Mouse (Mus musculus) hindbrain, embryonic 14.5 days (tissue): Measurements from ENCODE around the gene Slc25a29. TPM values are rescaled to one million over a fixed set of nuclear protein-coding genes. Genes with fewer than 3 reads are reported as not detected.

ENCODE experiments used
- ATAC-seq: fragments of 200-750 bp; cut with Nextera tagmentation; 2 replicates; pipeline ENCODE4 v1.8.0; 2017; ENCODE audit warnings: moderate number of reproducible peaks, mild to moderate bottlenecking, moderate TSS enrichment, moderate library complexity; ENCODE audit not compliant: low FRiP score
- DNase-seq: peaks from one replicate; pipeline ENCODE4 v3.0.0-alpha.2; 2015; ENCODE audit warnings: low spot score
- H3K27ac ChIP-seq: fragments of 300-500 bp; sonication (generic); 2 replicates; pipeline ENCODE4 v1.5.1; 2014; ENCODE audit warnings: mild to moderate bottlenecking, moderate library complexity
- H3K27me3 ChIP-seq: fragments of 300-500 bp; sonication (generic); 2 replicates; pipeline ENCODE4 v1.6.1; 2014; ENCODE audit warnings: mild to moderate bottlenecking, low read length, mixed read lengths; ENCODE audit not compliant: control insufficient read depth, insufficient read depth
- H3K36me3 ChIP-seq: fragments of 300-500 bp; sonication (generic); replicated peaks from 2 replicates; pipeline ENCODE4 v1.6.1; 2014; ENCODE audit not compliant: control insufficient read depth, insufficient read depth
- H3K4me1 ChIP-seq: fragments of 300-500 bp; sonication (generic); replicated peaks from 2 replicates; pipeline ENCODE4 v1.6.1; 2014; ENCODE audit warnings: antibody characterized with exemption, low read length, mixed read lengths; ENCODE audit not compliant: control insufficient read depth, insufficient read depth
- H3K4me2 ChIP-seq: fragments of 300-500 bp; sonication (generic); replicated peaks from 2 replicates; pipeline ENCODE4 v1.6.1; 2014; ENCODE audit warnings: mild to moderate bottlenecking, moderate library complexity
- H3K4me3 ChIP-seq: fragments of 300-500 bp; sonication (generic); replicated peaks from 2 replicates; pipeline ENCODE4 v1.5.1; 2014; ENCODE audit warnings: mild to moderate bottlenecking, low read length
- H3K9ac ChIP-seq: fragments of 300-500 bp; sonication (generic); 2 replicates; pipeline ENCODE4 v1.6.1; 2014
- H3K9me3 ChIP-seq: fragments of 300-500 bp; sonication (generic); 2 replicates; pipeline ENCODE4 v1.6.1; 2016; ENCODE audit warnings: low read length; ENCODE audit not compliant: control insufficient read depth
- WGBS: fragments of 180-500 bp; shearing (Covaris S2); extraction: QIAGEN DNeasy Blood & Tissue Kit; methylation state at CpG from one replicate; pipeline ENCODE4 v1.1.7; 2014; 5-methylcytosine and 5-hydroxymethylcytosine counted together
- polyA plus RNA-seq: library from polyadenylated mRNA; unstranded; fragments of >200 nt; fragmentation: Nextera tagmentation; extraction: Ambion mirVana; gene quantifications from 2 replicates; pipeline ENCODE4 v1.2.1, GENCODE M21; 2014

Gene Slc25a29
- polyA plus RNA-seq = 18.6 and 19.7 TPM in 2 replicates

- peak within 1 kb of the TSS; percentile 66 for H3K4me3 ChIP-seq
- no peaks in the 10 kb centered on the region for H3K9me3 ChIP-seq
- H3K27me3 ChIP-seq = no peaks in the 10 kb centered on the region
- H3K4me2 ChIP-seq = peak within 1 kb of the TSS; percentile 88
- DNase-seq (peak; percentile 96), ATAC-seq (peak; percentile 98)
- peak within 1 kb of the TSS; percentile 81 for H3K27ac ChIP-seq
- H3K36me3 ChIP-seq = peaks cover 5% of the 10 kb centered on the region
- peak within 1 kb of the TSS; percentile 72 for H3K9ac ChIP-seq
- under 1% methylated on average over 52 of the region's 53 CpGs for WGBS
- peaks cover 43% of the 10 kb centered on the region for H3K4me1 ChIP-seq
Observed at GRCm38 (mm10) chr12:108835840-108836409, at the start of gene Slc25a29, which contains the start of gene Slc25a47. Slc25a29 (minus strand) TSS chr12:108835883. Slc25a47 (plus strand) TSS chr12:108836046.

- no peak overlapping the region for H3K4me3 ChIP-seq
- no peak overlapping the region for H3K27ac ChIP-seq
- no peak overlapping the region for H3K4me2 ChIP-seq
- H3K27me3 ChIP-seq = no peaks in the 10 kb centered on the region
- H3K9me3 ChIP-seq = no peaks in the 10 kb centered on the region
- peaks cover 93% of the 10 kb centered on the region for H3K36me3 ChIP-seq
- DNase-seq (no peak), ATAC-seq (no peak)
- 93% methylated on average over 8 of the region's 8 CpGs for WGBS
- no peaks in the 10 kb centered on the region for H3K4me1 ChIP-seq
- no peak overlapping the region for H3K9ac ChIP-seq
Observed at GRCm38 (mm10) chr12:108882776-108883175, 47.1 kb upstream of the Slc25a29 start.

- Histone ChIP-seq H3K27me3 (no peaks in the 10 kb centered on the region), H3K9me3 (no peaks in the 10 kb centered on the region), H3K4me2 (no peak overlapping the region), H3K36me3 (peaks cover 85% of the 10 kb centered on the region), H3K27ac (no peak overlapping the region), H3K4me3 (no peak overlapping the region), H3K4me1 (no peaks in the 10 kb centered on the region), H3K9ac (no peak overlapping the region)
- DNase-seq (no peak), ATAC-seq (no peak)
- 90% methylated on average over 3 of the region's 3 CpGs for WGBS
Observed at GRCm38 (mm10) chr12:108881192-108881591, 45.5 kb upstream of the Slc25a29 start.

DNA sequence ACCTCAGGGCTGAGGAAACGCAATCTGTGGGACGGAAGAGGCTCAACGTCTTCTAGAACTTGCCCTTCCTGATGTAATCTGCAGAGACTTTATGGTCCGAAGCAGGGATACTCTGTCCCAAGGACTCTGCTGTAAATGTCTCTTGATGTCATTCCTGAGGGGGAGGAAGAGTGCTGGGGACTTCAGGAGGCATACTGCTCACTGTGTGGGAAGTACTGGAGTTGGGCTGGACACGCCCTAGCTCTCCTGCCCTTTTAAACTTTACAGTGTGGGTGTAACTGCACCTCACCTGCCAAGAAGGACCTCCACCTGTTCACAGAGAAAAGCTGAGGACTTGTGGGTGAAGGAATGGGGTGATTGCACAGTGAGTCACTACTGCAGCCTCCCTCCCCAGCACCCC, 44.9 kb upstream of the Slc25a29 start:
- ATAC-seq (no peak), DNase-seq (no peak)
- peaks cover 86% of the 10 kb centered on the region for H3K36me3 ChIP-seq
- WGBS = 95% methylated on average over 5 of the region's 5 CpGs
- no peak overlapping the region for H3K4me3 ChIP-seq
- H3K9ac ChIP-seq = no peak overlapping the region
- no peak overlapping the region for H3K27ac ChIP-seq
- no peaks in the 10 kb centered on the region for H3K4me1 ChIP-seq
- no peaks in the 10 kb centered on the region for H3K27me3 ChIP-seq
- no peaks in the 10 kb centered on the region for H3K9me3 ChIP-seq
- no peak overlapping the region for H3K4me2 ChIP-seq

GRCm38 (mm10) chr12:108879138-108879537, 43.5 kb upstream of the Slc25a29 start:
- no peak for ATAC-seq
- 96% methylated on average over 4 of the region's 4 CpGs for WGBS
- Histone ChIP-seq H3K9ac (no peak overlapping the region), H3K4me3 (no peak overlapping the region), H3K4me1 (no peaks in the 10 kb centered on the region), H3K9me3 (no peaks in the 10 kb centered on the region), H3K27ac (no peak overlapping the region), H3K4me2 (no peak overlapping the region), H3K36me3 (peaks cover 86% of the 10 kb centered on the region), H3K27me3 (no peaks in the 10 kb centered on the region)
- DNase-seq = no peak

DNA sequence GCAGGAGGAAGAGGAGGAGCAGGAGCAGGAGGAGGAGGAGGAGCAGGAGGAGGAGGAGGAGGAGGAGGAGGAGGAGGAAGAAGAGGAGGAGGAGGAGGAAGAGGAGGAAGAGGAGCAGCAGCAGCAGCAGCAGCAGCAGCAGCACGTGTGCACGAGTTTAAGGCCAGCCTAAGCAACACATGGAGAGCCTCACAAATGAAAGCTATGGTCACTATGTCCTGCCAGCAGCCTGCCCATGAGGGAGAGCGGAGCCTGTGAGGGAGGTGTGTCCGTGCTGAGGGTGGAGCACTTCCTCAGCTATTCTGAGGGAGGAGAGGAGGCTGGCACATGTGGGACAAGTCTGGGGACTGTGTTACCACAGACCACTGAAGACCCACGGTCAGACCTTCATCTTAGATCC, 37.4 kb upstream of the Slc25a29 start:
- DNase-seq (no peak), ATAC-seq (no peak)
- Histone ChIP-seq H3K4me1 (no peaks in the 10 kb centered on the region), H3K4me3 (no peak overlapping the region), H3K36me3 (peaks cover 84% of the 10 kb centered on the region), H3K9me3 (no peaks in the 10 kb centered on the region), H3K27ac (no peak overlapping the region), H3K9ac (no peak overlapping the region), H3K4me2 (no peak overlapping the region), H3K27me3 (no peaks in the 10 kb centered on the region)
- WGBS = 86% methylated on average over 5 of the region's 5 CpGs

GRCm38 (mm10) chr12:108869575-108869974, 33.9 kb upstream of the Slc25a29 start:
- no peak overlapping the region for H3K27ac ChIP-seq
- H3K4me1 ChIP-seq = no peaks in the 10 kb centered on the region
- no peak overlapping the region for H3K9ac ChIP-seq
- ATAC-seq = no peak
- no peak for DNase-seq
- H3K36me3 ChIP-seq = peaks cover 93% of the 10 kb centered on the region
- no peaks in the 10 kb centered on the region for H3K9me3 ChIP-seq
- H3K27me3 ChIP-seq = no peaks in the 10 kb centered on the region
- no peak overlapping the region for H3K4me3 ChIP-seq
- no peak overlapping the region for H3K4me2 ChIP-seq
- WGBS = 88% methylated on average over 2 of the region's 2 CpGs

GRCm38 (mm10) chr12:108865007-108865494, 29.4 kb upstream of the Slc25a29 start:
- ATAC-seq = no peak
- no peak overlapping the region for H3K9ac ChIP-seq
- no peak for DNase-seq
- no peak overlapping the region for H3K4me3 ChIP-seq
- no peaks in the 10 kb centered on the region for H3K9me3 ChIP-seq
- H3K4me2 ChIP-seq = no peak overlapping the region
- 93% methylated on average over 6 of the region's 6 CpGs for WGBS
- peaks cover 97% of the 10 kb centered on the region for H3K36me3 ChIP-seq
- H3K27ac ChIP-seq = no peak overlapping the region
- H3K27me3 ChIP-seq = no peaks in the 10 kb centered on the region
- no peaks in the 10 kb centered on the region for H3K4me1 ChIP-seq

GRCm38 (mm10) chr12:108858486-108858885, 22.8 kb upstream of the Slc25a29 start:
- no peak overlapping the region for H3K9ac ChIP-seq
- no peaks in the 10 kb centered on the region for H3K27me3 ChIP-seq
- H3K4me2 ChIP-seq = no peak overlapping the region
- WGBS = 86% methylated on average over 5 of the region's 5 CpGs
- H3K27ac ChIP-seq = no peak overlapping the region
- H3K36me3 ChIP-seq = peaks cover 40% of the 10 kb centered on the region
- DNase-seq (no peak), ATAC-seq (no peak)
- H3K4me1 ChIP-seq = no peaks in the 10 kb centered on the region
- no peak overlapping the region for H3K4me3 ChIP-seq
- H3K9me3 ChIP-seq = no peaks in the 10 kb centered on the region
